Mouse (Mus musculus) heart, postnatal 25 days (tissue): ENCODE measurements around the gene Foxred2. TPM values are rescaled to one million over a fixed set of nuclear protein-coding genes. Genes with fewer than 3 reads are reported as not detected.
A peak's percentile ranks its signal among the peaks of the same experiment; 100 is the strongest.

Experiments used
- DNase-seq: peaks from one replicate; pipeline ENCODE4 v3.0.0; 2022; ENCODE audit warnings: low spot score
- intact Hi-C: fragments of 180-260 bp; cut with DNase I; formaldehyde crosslinking; loops from one replicate; pipeline ENCODE4 v1.15.1; 2025
- total RNA-seq, 2 experiments: library from RNA; stranded (reverse); gene quantifications; 2 replicates each; pipeline ENCODE4 v1.2.3; 2021

Gene Foxred2
- under 1 TPM; 0.34 to 0.42 TPM for total RNA-seq

DNA sequence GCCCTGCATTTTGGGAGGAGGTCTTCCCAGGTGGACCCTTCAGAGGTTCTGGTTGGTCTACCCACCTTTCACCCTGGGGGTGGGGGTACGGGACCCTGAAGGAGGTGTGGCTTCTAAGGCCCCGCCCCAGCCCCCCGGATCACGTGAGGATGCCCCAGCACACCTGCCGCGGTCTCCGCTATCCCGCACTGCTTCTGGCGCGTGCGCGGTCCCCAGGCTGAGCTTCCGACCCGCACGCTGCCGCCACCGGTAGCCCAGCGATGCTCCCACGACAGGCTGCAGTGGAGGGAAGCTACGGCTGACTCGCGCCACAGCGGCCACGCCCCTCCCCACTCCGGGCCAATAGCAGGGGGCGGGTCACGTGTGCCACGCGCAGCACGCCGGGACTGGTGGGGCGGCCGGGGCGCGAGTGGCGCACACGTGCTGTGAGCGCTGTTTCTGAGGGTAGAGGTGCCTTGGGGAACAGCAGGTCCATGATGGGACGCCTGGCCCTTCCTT lies at the start of gene Foxred2:
TSS of gene Foxred2 (minus strand) at position 319 of the 498 bp plus-strand sequence.
- intact Hi-C loops: no loop called here
- DNase-seq: peak; percentile 60

DNA sequence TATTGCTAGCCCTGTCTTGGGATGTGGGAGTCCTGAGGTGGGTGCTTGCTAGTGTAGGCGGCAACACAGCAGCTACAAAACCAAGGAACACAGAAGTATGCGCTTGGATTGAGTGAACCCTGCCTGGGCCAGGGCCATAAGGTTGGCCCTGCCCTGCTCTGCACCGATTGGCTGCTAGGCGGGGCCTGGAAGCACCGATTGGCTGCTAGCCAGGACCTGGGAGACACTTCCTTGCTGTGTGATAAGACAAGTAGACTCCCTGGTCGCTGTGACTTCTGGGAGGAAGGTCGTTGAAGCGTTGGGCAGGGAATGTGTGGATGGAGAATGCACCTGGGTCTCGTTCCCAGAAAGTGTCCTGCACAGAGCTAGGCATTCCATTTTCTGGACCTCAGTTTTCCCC lies 47.4 kb upstream of the Foxred2 start:
- no peak for DNase-seq
- intact Hi-C loops: no loop called here

DNA sequence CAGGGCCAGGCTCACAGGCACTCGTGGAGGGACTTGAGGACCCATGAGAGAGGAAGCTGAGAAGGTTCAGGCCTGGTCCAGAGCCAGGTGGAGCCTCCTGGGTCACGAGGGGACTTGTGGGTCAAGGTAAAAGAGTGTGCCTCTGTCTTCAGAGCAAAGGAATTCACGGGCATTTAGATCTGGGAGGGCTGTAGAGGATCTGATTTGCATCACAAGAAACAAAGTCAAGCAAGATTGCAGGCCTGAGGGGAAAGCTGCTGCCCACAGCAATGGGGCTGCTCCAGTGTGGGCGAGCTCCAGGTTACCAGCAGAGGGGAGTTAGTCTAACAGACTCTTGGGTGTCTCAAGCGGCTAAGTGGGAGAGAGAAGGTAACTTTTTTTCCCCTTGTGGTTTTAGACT lies 44.9 kb upstream of the Foxred2 start:
- no peak for DNase-seq
- intact Hi-C loops: no loop called here

DNA sequence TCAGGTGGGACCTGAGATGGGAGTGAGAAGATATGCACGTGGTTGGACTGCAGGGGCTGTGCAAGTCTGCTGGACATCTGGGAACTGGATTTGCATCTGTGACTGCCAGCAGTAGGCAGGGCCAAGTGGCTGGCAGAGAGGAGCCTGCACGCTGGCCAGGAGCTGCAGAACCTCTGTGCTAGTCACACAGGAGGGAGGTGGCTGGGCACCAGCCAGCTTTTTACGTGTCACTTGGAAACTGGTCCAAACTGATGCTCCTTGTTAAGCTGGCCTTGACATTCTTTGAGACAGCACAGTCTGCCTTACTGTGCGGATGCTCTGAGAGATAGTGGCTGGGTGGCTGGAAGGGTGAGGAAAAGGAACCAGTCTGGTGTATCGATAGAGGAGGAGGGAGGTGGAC lies 32.0 kb upstream of the Foxred2 start:
- intact Hi-C loops: no loop called here
- DNase-seq: no peak

DNA sequence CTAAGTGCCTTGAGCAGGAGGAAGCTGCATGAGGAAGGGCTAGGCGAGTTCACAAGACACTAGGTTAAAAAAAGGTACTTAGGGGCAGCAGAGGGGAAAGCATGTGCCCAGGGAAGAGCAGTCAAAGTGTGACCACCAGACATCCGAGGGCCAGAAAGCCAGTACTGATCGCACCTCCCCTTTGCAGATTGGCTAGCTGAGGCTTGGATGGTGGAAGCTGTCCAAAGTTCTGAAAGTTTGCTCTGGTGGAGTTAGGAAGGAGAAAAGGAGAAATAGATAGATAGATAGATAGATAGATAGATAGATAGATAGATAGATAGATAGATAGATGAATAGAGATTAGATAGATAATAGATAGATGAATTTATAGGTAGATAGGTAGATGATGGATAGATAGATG lies 26.9 kb upstream of the Foxred2 start:
- no peak for DNase-seq
- intact Hi-C loops: no loop called here

DNA sequence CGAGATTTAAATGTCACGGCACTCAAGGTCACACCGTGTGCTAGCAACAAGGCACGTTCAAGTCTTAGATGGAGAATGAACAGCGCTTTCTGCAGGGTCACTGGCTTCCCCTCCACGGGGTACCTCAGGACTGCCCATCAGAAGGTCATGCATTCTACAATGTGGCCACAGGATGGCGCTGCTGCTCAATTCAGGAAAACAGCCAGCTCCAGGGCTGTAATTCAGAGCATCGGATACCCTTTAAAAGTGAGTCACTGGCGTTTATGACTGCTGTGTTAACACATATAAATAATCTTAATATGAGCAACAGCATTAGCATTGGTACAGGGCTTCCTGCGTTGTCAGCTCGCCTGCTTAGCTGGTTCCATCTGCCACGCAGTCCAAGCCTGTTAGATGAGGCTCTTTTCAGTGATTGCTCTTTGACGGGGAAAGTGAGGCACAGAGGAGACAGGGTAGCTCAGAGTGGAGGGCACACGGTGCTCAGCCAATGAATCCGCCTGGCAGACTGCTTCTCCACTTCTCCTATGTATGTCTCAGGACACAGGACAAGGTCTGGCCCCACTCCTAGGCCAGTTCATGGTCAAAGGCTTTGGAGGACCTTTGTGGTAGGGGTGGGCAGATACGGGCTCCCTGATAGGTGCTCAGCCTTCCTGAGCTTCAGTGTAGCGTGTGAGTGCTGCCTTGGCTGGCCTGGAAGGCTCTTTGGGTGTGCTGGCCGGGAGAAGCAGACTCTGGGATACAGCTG lies 25.8 kb upstream of the Foxred2 start:
- intact Hi-C loops: no loop called here
- DNase-seq: no peak

DNA sequence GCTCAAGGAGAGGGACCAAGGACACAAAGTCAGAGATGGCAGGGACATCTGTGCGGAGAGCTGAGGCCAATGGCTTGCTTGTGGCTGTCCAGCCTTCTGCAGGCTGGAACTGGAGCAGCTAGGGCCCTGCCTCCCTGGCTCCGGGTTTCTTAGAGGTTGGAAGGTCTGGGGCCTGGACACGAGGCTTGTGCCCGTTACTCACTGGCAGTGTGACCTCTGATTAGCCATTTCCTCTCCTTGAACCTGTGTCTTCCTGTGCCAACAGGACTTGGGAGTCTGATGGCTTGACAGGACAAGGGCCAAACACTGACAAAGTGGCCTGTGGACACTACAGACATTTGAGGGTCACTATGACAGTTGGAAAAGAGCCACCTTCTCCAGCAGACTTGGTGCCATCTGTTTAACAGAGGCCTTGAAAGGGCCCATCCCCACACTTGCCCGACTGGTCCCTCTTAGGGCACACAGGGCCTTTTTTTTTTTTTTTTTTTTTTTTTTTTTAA lies 24.7 kb upstream of the Foxred2 start:
- DNase-seq: no peak

DNA sequence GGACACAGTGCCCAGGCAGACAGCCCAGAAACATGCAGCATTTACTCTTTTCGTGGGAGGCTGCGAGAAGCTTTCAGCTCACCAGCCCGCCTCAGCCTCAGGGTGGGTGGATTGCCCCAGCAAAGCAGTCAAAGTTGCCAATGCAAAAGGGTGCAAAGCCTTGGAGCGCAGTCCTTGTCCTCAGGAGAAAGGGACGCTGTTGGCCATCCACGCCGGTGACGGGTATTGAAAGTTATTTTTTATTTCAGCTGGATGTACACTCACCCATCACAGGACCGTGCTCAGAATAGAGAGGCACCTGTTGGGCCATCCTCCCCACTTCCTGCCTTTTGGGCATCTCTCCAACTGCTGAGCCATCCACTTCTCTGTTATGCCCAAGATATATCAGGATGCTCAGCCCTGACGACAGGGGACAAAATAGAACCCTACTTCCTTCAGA lies 22.9 kb upstream of the Foxred2 start:
- no peak for DNase-seq
- intact Hi-C loops: no loop called here

More for the DNA sequence above, 24.7 kb upstream of the Foxred2 start:
- intact Hi-C loops: no loop called here

DNA sequence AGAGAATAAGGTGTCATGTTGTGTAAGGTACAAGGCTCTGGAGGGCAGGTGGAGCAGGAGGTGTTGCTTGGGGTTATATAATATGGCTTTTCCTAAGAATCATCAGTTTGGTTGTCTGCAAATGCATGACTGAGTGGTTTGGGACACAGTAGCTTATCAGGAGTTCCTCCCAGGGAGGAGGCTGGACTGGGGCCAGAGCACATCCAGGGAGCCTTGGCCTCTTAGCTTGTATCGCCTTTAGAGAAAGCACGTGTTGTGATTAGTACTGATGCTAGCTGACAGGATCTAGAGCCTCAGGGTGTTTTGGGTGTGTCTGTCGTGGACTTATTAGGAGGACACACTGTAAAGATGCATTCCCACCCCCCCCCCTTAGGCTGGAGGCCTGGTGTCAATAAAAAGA lies 21.1 kb upstream of the Foxred2 start:
- intact Hi-C loops: no loop called here

DNA sequence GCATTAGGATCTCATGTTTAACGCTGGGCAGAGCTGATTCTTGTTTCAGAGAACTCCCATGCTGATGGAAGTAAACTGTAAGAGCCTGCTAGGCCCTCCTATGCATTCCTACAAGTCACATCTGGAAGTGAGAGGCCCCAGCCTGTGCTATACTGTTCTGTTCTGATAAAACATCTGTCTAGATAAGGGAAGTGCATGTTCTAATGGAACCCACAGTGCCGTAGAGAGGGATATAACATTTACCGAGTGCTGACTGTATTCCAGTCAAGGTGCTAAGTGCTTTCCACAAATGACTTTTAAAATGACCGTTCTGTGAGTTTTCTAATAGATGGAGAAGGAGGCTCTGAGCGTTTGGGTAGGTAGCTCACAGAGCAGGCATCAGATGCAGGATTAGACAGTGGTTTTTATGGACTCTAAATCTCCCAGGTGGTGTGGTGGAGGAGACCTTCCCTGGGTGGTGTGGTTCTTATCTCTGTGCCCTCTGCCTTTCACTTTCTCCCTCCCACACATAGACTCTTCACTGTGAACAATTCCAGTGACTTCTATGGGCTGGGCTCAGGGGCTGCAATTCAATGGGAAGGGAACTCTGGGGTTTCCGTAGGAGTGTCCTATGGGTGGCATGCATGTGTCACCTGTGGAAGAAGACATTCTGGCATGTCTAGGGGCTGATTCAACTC lies 17.8 kb upstream of the Foxred2 start:
- DNase-seq: no peak
- intact Hi-C loops: no loop called here

More for the DNA sequence above, 21.1 kb upstream of the Foxred2 start:
- no peak for DNase-seq

DNA sequence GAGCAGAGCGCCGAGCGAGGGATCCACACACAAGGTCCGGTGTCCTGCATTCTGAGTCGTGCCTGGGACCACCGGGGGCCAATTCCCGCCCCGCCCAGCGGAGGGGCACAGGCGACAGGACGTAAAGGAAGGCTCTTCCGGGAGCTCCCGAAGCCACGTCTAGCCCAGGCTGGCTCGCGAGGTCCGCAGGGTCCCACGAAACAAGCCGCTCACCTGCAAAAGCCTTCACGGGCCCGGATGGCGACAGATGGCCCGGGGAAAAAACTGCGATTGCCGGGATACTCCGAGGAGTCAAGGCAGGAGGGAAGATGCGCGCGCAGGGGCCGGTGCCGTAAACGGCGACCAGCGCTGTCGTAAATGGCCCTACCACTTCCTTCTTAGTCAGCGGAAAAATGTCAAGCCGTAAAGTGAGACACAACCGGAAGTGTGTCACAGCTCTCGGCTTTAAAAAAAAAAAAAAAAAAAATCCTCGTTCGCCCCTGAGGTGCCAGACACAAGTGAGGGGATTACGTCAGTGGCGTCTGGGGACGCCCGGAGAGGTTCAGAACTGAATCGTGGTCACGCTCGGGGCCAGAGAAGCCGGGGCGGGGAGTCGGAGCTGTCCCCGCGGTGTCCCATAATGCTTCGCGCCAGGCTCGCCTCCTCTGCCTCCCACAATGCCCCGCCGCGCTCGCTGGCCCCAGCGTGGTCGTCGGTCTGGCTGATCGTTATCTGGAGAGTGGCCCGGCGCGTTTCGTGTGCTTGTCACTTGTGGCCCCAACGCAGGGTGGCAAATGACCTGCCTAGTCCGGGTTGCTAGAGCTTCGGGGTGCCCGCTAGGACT lies 14.2 kb upstream of the Foxred2 start, which contains the start of gene Eif3d:
TSS of gene Eif3d (minus strand) at position 344 of the 823 bp plus-strand sequence.
- DNase-seq: peak; percentile 93
- intact Hi-C loops: loop anchor here (2.0 kb wide), 1 partner anchor 36 kb away; no protein-coding TSS in a partner anchor

DNA sequence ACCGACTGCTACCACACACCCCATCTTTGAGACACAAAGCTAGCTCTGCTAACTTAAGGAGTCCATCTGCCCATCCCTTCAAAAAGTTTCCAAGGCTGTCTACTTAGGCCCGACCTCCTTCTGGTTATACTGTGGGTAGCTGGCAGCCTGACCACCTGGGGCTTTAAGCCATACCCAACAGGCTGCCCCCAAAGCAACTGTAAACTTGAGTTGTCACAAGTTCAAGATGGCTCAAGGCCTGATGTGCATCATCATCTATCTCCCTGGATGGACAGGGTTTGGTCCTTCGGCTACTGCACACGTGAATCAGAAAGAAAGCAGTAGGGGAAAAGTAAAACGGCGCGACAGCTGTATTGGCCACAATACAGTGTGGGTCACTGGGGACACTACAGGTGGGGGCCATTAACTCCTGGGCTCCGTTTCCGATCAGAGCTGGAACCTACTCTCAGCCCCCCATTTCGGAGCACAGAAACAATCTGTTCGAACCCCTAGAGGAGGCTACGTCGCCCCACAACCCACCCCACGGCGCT lies 13.5 kb upstream of the Foxred2 start:
- DNase-seq: no peak
- intact Hi-C loops: loop anchor here (2.0 kb wide), 1 partner anchor 35 kb away; no protein-coding TSS in a partner anchor

DNA sequence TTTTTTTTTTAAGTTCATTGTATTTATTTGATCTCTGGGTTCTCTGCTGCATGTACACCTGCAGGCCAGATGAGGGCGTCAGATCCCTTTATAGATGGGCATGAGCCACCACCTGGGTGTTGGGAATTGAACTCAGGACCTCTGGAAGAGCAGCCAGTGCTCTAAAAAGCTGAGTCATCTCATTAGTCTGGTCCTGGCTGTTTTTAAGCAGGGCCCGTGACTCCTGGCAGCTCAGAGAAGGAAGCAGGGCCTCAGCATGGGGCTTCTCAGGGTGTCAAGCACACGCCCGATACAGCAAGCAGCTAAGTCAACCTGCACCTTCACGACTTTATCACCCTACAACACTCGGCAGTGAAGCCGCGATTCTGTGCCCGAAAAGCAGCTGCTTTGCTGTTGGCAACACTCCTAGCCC lies 8.6 kb upstream of the Foxred2 start:
- intact Hi-C loops: no loop called here

DNA sequence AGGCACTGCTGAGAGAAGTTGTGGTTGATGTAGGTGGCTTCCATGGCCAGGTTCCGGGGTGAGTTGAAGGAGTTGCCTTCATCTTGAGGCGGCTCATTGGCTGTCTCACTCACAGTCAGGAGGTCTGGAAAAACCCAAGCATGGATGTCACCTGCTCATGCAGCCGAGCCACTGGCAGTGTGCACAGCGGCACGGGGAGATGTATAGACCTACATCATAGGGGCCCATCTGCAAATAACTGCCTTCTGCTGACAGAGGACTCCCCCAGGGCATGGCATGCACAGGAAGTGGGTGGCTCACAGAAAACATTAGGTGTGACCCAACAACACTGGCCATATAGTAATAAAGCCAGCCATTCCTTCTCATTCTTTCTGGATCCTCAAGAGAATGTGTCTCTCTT lies 5.9 kb upstream of the Foxred2 start:
- no peak for DNase-seq
- intact Hi-C loops: no loop called here

More for the DNA sequence above, 8.6 kb upstream of the Foxred2 start:
- no peak for DNase-seq

DNA sequence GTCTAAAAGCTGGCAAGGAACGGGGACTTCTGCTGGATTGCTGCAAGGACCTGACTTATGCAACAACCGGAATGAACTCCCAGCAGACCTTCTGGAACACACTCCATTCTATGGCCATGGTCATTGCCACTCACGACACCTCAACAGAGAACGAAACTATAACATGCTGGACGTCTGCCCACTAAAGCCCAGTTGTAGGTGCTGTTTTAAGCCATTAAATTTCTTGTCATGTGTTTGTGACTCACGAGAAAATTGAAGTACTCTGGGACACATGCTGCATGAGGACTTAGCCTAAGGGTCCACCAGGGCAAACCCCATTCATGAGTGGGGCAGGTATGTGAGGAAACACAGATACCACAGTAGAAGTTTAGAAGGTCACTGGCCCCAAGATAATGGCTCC lies 4.2 kb upstream of the Foxred2 start:
- DNase-seq: no peak
- intact Hi-C loops: no loop called here

DNA sequence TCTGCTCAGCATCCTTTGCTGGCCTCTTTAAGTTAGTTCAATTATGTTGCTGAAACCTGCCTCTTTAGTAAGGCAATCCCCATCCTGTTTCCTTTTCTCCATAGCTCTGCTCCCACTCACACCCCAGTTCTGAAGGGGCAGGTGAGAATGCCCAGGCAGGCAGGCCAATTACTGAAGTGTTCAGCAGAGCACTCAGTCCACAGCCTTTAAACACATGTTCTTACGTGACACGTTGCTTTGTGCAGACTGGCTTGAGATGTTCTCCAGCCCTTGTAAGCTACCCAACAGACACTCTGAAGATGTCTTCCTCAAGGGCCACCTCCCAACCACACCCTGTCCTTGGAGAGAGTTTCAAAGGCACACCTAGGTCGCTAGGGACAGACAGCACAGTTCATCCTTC lies 1.5 kb upstream of the Foxred2 start:
- no peak for DNase-seq
- intact Hi-C loops: no loop called here

DNA sequence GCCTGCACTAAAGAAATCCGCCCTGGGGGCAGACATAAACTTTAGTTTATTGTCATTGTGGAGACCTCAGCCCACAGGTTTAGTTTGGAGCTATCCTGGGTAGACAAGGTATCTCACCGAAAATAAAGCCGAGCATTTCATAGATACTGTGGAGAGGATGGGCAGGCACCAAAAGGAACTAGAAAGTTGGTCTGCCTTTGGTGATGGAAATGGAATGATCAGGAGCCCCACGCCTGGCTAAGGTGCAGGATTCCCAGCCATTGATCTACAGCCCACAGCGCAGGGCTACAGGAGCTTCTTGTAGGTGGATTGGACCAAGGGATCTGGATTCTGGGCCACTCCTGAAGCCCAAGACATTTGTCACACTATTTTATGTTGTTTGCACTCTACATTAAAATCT lies 1.1 kb upstream of the Foxred2 start:
- no peak for DNase-seq
- intact Hi-C loops: no loop called here

DNA sequence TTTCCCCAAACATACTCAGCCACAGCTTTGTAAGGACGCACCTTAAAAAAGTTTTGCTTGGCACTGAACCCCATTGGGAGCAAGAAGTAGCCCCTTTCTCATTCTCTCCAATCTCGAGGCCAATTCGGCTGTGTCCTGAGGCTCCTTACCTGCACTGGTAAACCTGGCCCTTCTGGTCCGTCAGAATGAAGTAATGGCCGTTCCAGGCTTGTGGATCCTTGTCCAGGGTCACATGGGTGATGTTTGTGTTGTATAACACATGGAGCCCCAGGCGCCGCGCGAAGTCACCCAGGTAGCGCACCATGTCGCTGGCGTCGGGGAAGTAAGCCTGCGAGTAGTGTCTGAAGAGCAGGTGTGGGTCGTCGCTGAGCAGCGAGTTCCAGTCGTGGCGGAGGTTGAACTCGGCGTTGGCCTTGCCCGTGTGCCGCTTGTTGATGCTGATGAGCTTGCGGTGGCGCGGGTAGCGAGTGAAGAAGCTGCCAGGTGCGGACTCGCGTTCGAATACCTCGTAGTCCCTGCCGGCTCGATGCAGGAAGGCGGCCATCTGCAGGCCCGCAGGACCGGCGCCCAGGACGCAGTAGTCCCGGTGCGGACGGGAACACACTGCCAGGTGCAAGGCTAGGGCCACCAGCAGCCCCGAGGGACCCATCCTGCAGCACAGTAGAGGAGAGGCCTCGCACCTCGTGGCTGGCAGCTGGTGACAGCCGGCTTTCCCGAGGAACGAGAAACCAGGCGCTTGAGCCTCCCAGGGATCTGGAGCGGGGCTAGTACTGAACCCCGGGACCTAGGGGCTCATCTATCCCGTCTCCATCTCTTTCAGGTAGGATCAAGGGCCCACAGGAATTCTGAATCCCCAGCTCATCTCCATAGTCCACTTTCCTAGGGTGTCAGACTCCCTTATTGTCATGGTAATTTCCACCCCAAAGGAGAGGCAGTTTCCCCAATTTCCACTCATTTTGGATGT lies 800 bp downstream of the Foxred2 start:
- intact Hi-C loops: no loop called here
- DNase-seq: no peak

DNA sequence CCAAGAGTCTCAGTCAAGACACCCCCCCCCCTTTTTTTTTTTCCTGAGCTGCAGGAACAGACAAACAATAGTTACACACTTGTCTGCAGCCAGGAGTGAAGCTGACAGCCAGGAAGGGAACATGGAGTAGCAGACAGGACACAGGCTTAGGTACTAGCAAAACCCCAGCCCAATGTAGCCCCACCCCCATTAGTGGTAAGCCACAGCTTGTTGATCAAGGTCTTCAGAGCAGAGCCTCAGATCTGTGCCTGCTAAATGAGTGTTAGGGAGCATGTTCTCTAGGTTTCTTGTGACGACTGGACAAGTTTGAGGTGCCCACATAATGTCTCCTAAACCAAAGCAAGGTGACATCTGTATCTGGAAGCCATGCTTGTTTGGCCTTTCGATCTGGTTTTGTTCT lies 2.2 kb downstream of the Foxred2 start:
- intact Hi-C loops: no loop called here

More for the DNA sequence above, 2.2 kb downstream of the Foxred2 start:
- no peak for DNase-seq
